Mouse (Mus musculus) hindbrain, embryonic 14.5 days (tissue): ENCODE measurements around the gene 1700069L16Rik. TPM values are rescaled to one million over a fixed set of nuclear protein-coding genes. Genes with fewer than 3 reads are reported as not detected.

Experiments
- ATAC-seq: fragments of 200-750 bp; cut with Nextera tagmentation; 2 replicates; pipeline ENCODE4 v1.8.0; 2017; ENCODE audit warnings: moderate number of reproducible peaks, mild to moderate bottlenecking, moderate TSS enrichment, moderate library complexity; ENCODE audit not compliant: low FRiP score
- DNase-seq: peaks from one replicate; pipeline ENCODE4 v3.0.0-alpha.2; 2015; ENCODE audit warnings: low spot score
- H3K27ac ChIP-seq: fragments of 300-500 bp; sonication (generic); 2 replicates; pipeline ENCODE4 v1.5.1; 2014; ENCODE audit warnings: mild to moderate bottlenecking, moderate library complexity
- H3K27me3 ChIP-seq: fragments of 300-500 bp; sonication (generic); 2 replicates; pipeline ENCODE4 v1.6.1; 2014; ENCODE audit warnings: mild to moderate bottlenecking, low read length, mixed read lengths; ENCODE audit not compliant: control insufficient read depth, insufficient read depth
- H3K36me3 ChIP-seq: fragments of 300-500 bp; sonication (generic); replicated peaks from 2 replicates; pipeline ENCODE4 v1.6.1; 2014; ENCODE audit not compliant: control insufficient read depth, insufficient read depth
- H3K4me1 ChIP-seq: fragments of 300-500 bp; sonication (generic); replicated peaks from 2 replicates; pipeline ENCODE4 v1.6.1; 2014; ENCODE audit warnings: antibody characterized with exemption, low read length, mixed read lengths; ENCODE audit not compliant: control insufficient read depth, insufficient read depth
- H3K4me2 ChIP-seq: fragments of 300-500 bp; sonication (generic); replicated peaks from 2 replicates; pipeline ENCODE4 v1.6.1; 2014; ENCODE audit warnings: mild to moderate bottlenecking, moderate library complexity
- H3K4me3 ChIP-seq: fragments of 300-500 bp; sonication (generic); replicated peaks from 2 replicates; pipeline ENCODE4 v1.5.1; 2014; ENCODE audit warnings: mild to moderate bottlenecking, low read length
- H3K9ac ChIP-seq: fragments of 300-500 bp; sonication (generic); 2 replicates; pipeline ENCODE4 v1.6.1; 2014
- H3K9me3 ChIP-seq: fragments of 300-500 bp; sonication (generic); 2 replicates; pipeline ENCODE4 v1.6.1; 2016; ENCODE audit warnings: low read length; ENCODE audit not compliant: control insufficient read depth
- WGBS: fragments of 180-500 bp; shearing (Covaris S2); extraction: QIAGEN DNeasy Blood & Tissue Kit; methylation state at CpG from one replicate; pipeline ENCODE4 v1.1.7; 2014; 5-methylcytosine and 5-hydroxymethylcytosine counted together
- polyA plus RNA-seq: library from polyadenylated mRNA; unstranded; fragments of >200 nt; fragmentation: Nextera tagmentation; extraction: Ambion mirVana; gene quantifications from 2 replicates; pipeline ENCODE4 v1.2.1, GENCODE M21; 2014

1700069L16Rik gene
- polyA plus RNA-seq, 1 experiment from 2014 or later: not detected

DNA sequence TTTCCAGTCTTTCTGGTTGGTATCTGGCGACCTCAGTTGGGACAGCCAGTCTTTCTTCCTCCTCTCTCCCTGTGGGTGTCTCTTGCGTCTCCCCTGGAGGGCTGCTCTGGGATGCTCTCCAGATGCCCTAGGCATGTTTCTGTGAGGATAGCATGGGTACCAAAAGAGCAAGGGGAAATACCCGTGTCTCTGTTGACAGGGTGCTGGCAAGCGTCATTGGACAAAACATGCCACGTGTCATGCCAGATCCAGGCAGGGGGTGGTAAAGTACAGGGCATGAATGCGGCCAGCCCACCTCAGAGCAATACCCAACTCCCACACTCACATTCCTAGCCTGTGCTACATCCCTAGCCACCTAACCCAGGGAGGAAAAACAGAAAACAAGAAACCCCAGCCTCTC lies 2.0 kb upstream of the 1700069L16Rik start:
- WGBS: 76% methylated on average over 6 of the region's 6 CpGs
- no peak for ATAC-seq

DNA sequence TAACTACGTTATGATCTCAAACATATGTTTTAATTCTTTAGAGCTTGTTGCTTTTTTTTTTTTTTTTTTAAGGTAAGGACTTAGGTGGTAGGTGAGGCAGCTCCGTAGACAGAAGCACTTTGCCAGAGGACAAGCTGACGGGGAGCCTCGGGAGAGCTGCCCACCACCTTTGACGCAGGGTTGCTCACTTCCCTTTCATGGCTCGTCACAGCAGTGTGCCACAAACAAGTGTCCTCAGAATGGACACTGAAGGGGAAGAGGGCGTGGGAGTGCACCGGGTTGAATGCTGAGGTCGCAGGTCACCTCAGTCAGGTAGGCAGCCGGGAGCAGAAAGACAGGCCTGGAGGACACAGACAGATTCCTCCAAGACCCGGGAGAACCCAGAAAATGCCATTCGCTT lies 845 bp upstream of the 1700069L16Rik start:
- H3K36me3 ChIP-seq: no peaks in the 10 kb centered on the region
- no peaks in the 10 kb centered on the region for H3K9me3 ChIP-seq
- DNase-seq: no peak
- WGBS: 61% methylated on average over 12 of the region's 12 CpGs
- H3K9ac ChIP-seq: no peak overlapping the region
- peaks cover 10% of the 10 kb centered on the region; the same call in 1 of the 2 replicates for H3K4me1 ChIP-seq
- H3K27me3 ChIP-seq: no peaks in the 10 kb centered on the region
- no peak overlapping the region for H3K4me3 ChIP-seq
- no peak overlapping the region for H3K4me2 ChIP-seq
- ATAC-seq: no peak
- H3K27ac ChIP-seq: no peak overlapping the region

More for the DNA sequence above, 2.0 kb upstream of the 1700069L16Rik start:
- H3K27me3 ChIP-seq: no peaks in the 10 kb centered on the region
- H3K4me1 ChIP-seq: peaks cover 17% of the 10 kb centered on the region; the same call in 1 of the 2 replicates
- H3K9me3 ChIP-seq: no peaks in the 10 kb centered on the region
- no peak overlapping the region for H3K4me2 ChIP-seq
- no peak overlapping the region for H3K27ac ChIP-seq
- H3K4me3 ChIP-seq: no peak overlapping the region
- DNase-seq: no peak
- H3K9ac ChIP-seq: no peak overlapping the region
- no peaks in the 10 kb centered on the region for H3K36me3 ChIP-seq

DNA sequence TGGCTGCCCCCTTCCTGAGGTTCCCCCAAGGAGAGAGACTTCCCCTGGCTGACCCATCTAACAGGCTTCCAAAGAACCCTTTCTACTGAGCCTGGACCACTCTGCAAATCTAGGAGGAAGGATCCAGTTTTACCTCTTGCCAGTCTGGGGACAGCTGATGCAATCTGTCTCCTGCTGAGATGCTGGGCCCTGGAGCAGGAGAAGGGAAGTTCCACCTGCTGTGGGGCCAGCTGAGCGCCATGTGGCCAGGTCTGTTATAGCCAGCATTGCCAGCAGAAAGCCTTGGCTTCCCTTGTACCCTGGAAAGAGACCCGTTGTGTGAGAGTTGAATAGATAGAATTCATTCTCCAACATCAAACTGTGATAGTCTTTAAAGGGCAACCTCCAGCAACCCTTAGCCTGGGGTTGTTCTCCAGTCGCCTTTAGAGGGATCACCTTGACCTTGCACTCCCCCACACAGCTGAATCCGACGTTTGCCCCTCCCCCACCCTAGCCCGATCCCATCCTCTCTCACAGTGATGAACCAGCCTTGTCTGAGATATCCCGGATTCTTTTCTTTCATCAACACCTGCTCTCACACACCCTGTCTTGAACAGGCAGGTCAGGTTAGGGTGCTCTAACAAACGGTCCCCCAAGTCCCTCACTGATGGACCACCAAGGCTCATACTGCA lies 870 bp downstream of the 1700069L16Rik start:
- Histone ChIP-seq H3K27ac (no peak overlapping the region), H3K9ac (no peak overlapping the region), H3K4me1 (peaks cover 19% of the 10 kb centered on the region), H3K36me3 (no peaks in the 10 kb centered on the region), H3K27me3 (no peaks in the 10 kb centered on the region), H3K4me3 (no peak overlapping the region), H3K4me2 (no peak overlapping the region), H3K9me3 (no peaks in the 10 kb centered on the region)
- DNase-seq (no peak), ATAC-seq (no peak)
- WGBS: 37% methylated on average over 8 of the region's 8 CpGs

DNA sequence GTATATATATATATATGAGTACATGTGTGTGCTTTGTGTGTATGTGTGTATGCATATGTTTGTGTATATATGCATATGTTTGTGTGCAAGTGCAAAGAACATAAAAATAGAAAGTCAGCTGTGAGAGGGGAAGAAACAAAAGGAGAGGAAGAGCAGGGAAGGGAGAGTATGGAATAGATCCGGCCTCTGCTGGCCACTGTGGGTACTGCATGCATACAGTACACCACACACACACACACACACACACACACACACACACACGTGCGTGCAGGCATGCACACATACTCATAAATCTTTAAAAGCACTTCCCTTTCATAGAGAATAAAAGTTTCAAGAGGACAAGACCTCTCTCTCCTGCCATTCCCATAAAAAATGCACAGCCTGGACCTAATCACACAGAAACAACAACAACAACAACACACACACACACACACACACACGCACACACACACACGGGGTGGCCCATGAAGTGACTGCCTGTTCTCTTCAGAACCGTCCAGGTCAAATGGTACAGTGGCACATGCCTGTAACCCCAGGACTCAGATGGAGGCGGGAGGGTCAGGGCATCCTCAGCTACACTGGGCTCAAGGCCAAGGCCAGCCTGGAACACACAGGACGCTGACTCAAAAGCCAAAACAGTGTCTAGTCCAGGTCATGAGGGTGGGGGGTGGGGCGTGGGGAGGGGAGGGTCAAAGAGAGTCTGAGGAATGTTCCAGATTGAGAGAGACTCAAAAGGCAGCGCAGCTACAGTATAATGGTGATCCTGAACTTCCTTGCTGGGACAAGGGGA lies 2.2 kb downstream of the 1700069L16Rik start:
- WGBS: 94% methylated on average over 10 of the region's 10 CpGs
- Histone ChIP-seq H3K9me3 (no peaks in the 10 kb centered on the region), H3K27me3 (no peaks in the 10 kb centered on the region), H3K27ac (no peak overlapping the region), H3K4me1 (peaks cover 25% of the 10 kb centered on the region), H3K36me3 (no peaks in the 10 kb centered on the region), H3K4me3 (no peak overlapping the region), H3K4me2 (no peak overlapping the region), H3K9ac (no peak overlapping the region)
- DNase-seq (no peak), ATAC-seq (no peak)

DNA sequence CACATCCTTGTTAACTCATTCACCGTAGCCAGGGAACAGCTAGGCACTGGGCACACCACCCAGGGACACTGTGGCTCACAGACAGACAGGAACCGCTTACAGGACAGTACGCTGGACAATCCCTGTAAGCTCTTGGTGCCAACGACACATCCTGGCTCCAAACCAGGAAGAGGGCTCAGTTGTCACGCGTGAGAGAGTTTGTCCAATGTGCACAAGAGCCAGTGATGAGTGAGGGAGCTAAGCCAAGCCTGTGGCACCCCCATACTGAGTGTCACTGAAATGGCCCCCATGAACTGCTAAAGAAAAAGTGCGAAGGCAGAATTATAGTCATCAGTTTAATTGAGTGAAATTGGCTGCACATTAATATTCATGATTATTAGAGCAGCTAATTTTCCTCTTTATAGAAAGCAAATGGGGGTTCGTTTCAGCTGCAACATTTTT lies 5.3 kb downstream of the 1700069L16Rik start:
- Histone ChIP-seq H3K4me2 (no peak overlapping the region), H3K4me1 (peaks cover 43% of the 10 kb centered on the region), H3K9ac (no peak overlapping the region), H3K4me3 (no peak overlapping the region), H3K36me3 (no peaks in the 10 kb centered on the region), H3K27me3 (no peaks in the 10 kb centered on the region), H3K9me3 (no peaks in the 10 kb centered on the region), H3K27ac (peak overlapping the region; percentile 69)
- DNase-seq (no peak), ATAC-seq (no peak)
- 61% methylated on average over 8 of the region's 8 CpGs for whole genome bisulfite sequencing

DNA sequence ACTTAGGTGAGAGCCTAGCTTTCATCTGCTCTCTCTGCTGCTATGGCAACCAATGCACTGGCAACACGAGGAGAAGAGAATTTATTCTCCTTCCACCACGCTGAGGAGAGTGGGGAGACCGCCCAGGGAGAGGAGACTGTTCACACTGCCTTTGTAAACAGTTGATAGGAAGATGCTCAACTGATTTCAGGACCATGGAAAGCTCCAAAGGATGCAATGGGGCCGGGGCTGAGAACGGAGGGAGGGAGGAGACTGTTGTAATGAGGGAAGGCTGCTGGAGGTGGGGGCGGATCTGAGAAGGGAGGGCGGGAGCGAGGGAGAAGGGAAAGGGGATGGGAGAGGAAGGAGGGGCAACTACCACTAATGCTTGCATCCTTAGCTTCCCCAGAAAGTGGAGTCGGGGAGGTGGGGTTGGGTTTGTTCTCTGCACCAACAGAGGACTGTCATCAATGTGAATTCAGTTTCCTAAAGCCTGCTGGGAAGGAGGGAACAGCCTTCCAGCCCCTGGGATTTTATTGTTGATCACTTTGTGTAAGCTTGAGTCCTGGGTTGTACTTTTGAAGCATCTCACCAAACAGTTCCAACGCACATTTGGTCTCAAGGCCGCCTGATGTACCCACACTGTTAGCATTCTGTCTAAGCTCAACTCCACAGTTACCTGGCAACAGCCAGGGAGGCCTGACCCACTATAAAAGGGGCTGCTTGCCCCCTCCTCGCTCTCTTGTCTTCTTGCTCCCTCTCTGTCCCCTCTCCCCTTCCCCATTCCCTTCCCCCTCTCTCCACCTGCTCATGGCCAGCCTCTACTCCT lies 7.8 kb downstream of the 1700069L16Rik start:
- DNase-seq (peak; percentile 77), ATAC-seq (peak; percentile 84)
- WGBS: 7% methylated on average over 12 of the region's 12 CpGs

DNA sequence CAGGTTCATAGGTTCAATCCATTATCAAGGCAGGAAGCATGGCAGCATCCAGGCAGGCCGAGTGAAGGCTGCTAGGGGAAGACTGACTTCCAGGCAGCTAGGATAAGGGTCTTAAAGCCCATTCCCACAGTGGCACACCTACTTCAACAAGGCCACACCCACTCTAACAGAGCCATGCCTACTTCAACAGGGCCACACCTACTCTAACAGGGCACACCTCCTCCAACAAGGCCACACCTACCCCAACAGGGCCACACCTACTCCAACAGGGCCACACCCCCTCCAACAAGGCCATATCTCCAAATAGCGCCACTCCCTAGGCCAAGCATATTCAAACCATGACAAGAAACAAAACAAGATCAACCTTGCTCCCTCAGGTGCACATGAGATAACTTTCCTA lies 11.7 kb downstream of the 1700069L16Rik start:
- 69% methylated on average over 2 of the region's 2 CpGs for WGBS
- Histone ChIP-seq H3K4me1 (peaks cover 20% of the 10 kb centered on the region), H3K9me3 (no peaks in the 10 kb centered on the region), H3K36me3 (no peaks in the 10 kb centered on the region), H3K27me3 (no peaks in the 10 kb centered on the region), H3K4me2 (no peak overlapping the region), H3K4me3 (no peak overlapping the region), H3K27ac (no peak overlapping the region), H3K9ac (no peak overlapping the region)
- ATAC-seq (no peak), DNase-seq (no peak)

More for the DNA sequence above, 7.8 kb downstream of the 1700069L16Rik start:
- no peaks in the 10 kb centered on the region for H3K27me3 ChIP-seq
- peak overlapping the region; percentile 90 for H3K27ac ChIP-seq
- H3K4me1 ChIP-seq: peaks cover 37% of the 10 kb centered on the region
- peak overlapping the region; percentile 34 for H3K4me2 ChIP-seq
- no peak overlapping the region for H3K9ac ChIP-seq
- no peaks in the 10 kb centered on the region for H3K9me3 ChIP-seq
- H3K36me3 ChIP-seq: no peaks in the 10 kb centered on the region
- H3K4me3 ChIP-seq: no peak overlapping the region

DNA sequence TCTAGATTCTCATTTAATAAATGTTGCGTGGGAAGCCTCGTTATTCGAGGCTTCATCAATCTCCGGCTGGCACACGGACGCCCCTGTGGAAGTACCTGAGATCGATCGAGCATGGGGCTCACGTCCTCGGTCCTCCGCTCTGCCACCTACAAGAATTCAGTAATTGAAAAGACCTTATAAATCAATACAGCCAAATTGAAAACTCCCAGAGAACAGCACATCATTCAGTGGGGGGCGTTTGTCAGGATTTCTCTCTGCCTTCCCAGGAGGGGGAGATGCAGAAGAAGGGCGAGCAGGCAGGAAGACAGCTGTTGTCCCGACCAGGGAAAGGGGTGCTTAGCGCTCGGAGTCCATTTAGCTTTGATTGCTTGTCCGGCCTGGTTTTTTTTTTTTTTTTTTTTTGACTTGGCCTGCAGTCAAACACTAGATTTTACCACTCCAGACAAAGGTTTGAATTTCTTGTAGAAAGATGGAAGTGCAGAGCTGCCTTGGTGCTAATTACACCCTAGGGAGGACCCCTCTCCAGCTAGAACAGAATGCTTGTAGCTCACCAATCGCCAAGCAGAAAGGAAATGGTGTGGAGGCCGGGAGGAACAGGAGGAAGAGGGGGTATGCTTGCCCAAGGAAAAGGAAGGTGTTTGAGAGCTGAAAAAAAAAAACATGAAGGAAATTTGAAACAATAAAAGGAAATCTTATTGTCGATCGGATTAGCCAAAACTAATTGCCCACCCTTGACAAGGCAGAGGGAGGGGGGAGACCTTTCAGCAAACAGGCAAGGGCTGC lies 20.6 kb downstream of the 1700069L16Rik start:
- H3K4me2 ChIP-seq: no peak overlapping the region
- no peaks in the 10 kb centered on the region for H3K36me3 ChIP-seq
- WGBS: 33% methylated on average over 21 of the region's 21 CpGs
- H3K4me3 ChIP-seq: no peak overlapping the region
- no peaks in the 10 kb centered on the region for H3K27me3 ChIP-seq
- H3K9ac ChIP-seq: peak overlapping the region; percentile 24
- peaks cover 14% of the 10 kb centered on the region for H3K4me1 ChIP-seq
- H3K9me3 ChIP-seq: no peaks in the 10 kb centered on the region
- peak overlapping the region; percentile 77 for H3K27ac ChIP-seq
- ATAC-seq: no peak
- peak; percentile 38 for DNase-seq
